In genomic region chr4:46521457-46521856, GRCm38 (mm10) we compare ENCODE assay signal across 22 mouse cellular contexts. TPM values are rescaled to one million over a fixed set of nuclear protein-coding genes. Genes with fewer than 3 reads are reported as not detected.
A peak's percentile ranks its signal among the peaks of the same experiment; 100 is the strongest.
DNase-seq lines count a peak whose midpoint lies in the region; ATAC-seq lines count a peak whose summit lies in the region.
"Had no signal": no experiment of that assay in that cellular context is flagged by ENCODE, and none has a peak within 500 bp of the region (broad histone marks: within the 10 kb centered on the region; RNA-seq: fewer than 3 reads in every experiment).

No protein-coding gene starts in this region.

- peaks cover 11% of the 10 kb centered on the region for H3K9me3 ChIP-seq in heart, embryonic 12.5 days (replicated peaks)
- H3K9me3 ChIP-seq in lung, embryonic 15.5 days, result no peaks in the 10 kb centered on the region
- H3K9me3 ChIP-seq: embryonic facial prominence, embryonic 12.5 days; embryonic facial prominence, embryonic 15.5 days; hindbrain, embryonic 12.5 days; hindbrain, embryonic 15.5 days had no signal

- H3K4me1 ChIP-seq in heart, embryonic 12.5 days (replicated peaks), result peaks cover 23% of the 10 kb centered on the region
- no peaks in the 10 kb centered on the region for H3K4me1 ChIP-seq in lung, embryonic 15.5 days
- H3K4me1 ChIP-seq: embryonic facial prominence, embryonic 15.5 days; hindbrain, embryonic 12.5 days; hindbrain, embryonic 15.5 days had no signal

- peaks cover 41% of the 10 kb centered on the region for H3K27me3 ChIP-seq in heart, embryonic 12.5 days (replicated peaks)
- no peaks in the 10 kb centered on the region for H3K27me3 ChIP-seq in lung, embryonic 15.5 days
- H3K27me3 ChIP-seq: embryonic facial prominence, embryonic 15.5 days; hindbrain, embryonic 15.5 days had no signal

- WGBS in heart, embryonic 12.5 days, result 45% methylated on average over 10 of the region's 10 CpGs
- WGBS in lung, embryonic 15.5 days, result 50% methylated on average over 10 of the region's 10 CpGs

- no peak overlapping the region for H3K4me3 ChIP-seq in heart, embryonic 12.5 days
- H3K4me3 ChIP-seq in lung, embryonic 15.5 days, result no peak overlapping the region
- H3K4me3 ChIP-seq: embryonic facial prominence, embryonic 12.5 days; embryonic facial prominence, embryonic 15.5 days; heart, embryonic 10.5 days; hindbrain, embryonic 12.5 days; hindbrain, embryonic 15.5 days had no signal

- H3K9ac ChIP-seq in heart, embryonic 12.5 days, result no peak overlapping the region
- no peak overlapping the region for H3K9ac ChIP-seq in lung, embryonic 15.5 days
- H3K9ac ChIP-seq: embryonic facial prominence, embryonic 12.5 days; embryonic facial prominence, embryonic 15.5 days; hindbrain, embryonic 12.5 days; hindbrain, embryonic 15.5 days had no signal

- no peak overlapping the region for H3K27ac ChIP-seq in heart, embryonic 12.5 days (ENCODE audit: poor library complexity, severe bottlenecking)
- H3K27ac ChIP-seq in lung, embryonic 15.5 days, result peak overlapping the region; percentile 35; the same call in 1 of the 2 replicates
- H3K27ac ChIP-seq: embryonic facial prominence, embryonic 12.5 days; embryonic facial prominence, embryonic 15.5 days; heart, embryonic 10.5 days; hindbrain, embryonic 12.5 days; hindbrain, embryonic 15.5 days had no signal

- H3K36me3 ChIP-seq in heart, embryonic 12.5 days, result no peaks in the 10 kb centered on the region
- H3K36me3 ChIP-seq in lung, embryonic 15.5 days, result no peaks in the 10 kb centered on the region
- H3K36me3 ChIP-seq: embryonic facial prominence, embryonic 12.5 days; embryonic facial prominence, embryonic 15.5 days; heart, embryonic 10.5 days; hindbrain, embryonic 12.5 days; hindbrain, embryonic 15.5 days had no signal

- peak overlapping the region; percentile 30; the same call in 1 of the 2 replicates for H3K4me2 ChIP-seq in heart, embryonic 12.5 days
- H3K4me2 ChIP-seq in lung, embryonic 15.5 days, result no peak overlapping the region
- H3K4me2 ChIP-seq: embryonic facial prominence, embryonic 12.5 days; embryonic facial prominence, embryonic 15.5 days; hindbrain, embryonic 12.5 days; hindbrain, embryonic 15.5 days had no signal

- no peak for ATAC-seq in heart, embryonic 12.5 days (ENCODE audit: insufficient number of reproducible peaks, low FRiP score)
- peak; percentile 52; the same call in 1 of the 2 replicates for ATAC-seq in lung, embryonic 15.5 days (ENCODE audit: borderline replicate concordance, extremely low read depth, low FRiP score, low TSS enrichment)
- ATAC-seq: CD4-positive, CD25-positive, alpha-beta regulatory T cell, adult 4 months; forebrain, embryonic 14.5 days had no signal

- DNase-seq in heart, adult 8-10 months (ENCODE audit: low spot score), result no peak
- DNase-seq in lung, postnatal 10 days, result no peak
- DNase-seq in lung, postnatal 25 days (ENCODE audit: low spot score), result peak; percentile 44
- peak; percentile 61 for DNase-seq in lung, postnatal 36 days
- DNase-seq: adrenal gland, adult 2 months; adrenal gland, postnatal 14 days; cerebellum, adult 11 months; cerebellum, adult 2 months; cerebellum, adult 9-11 months; cerebellum, postnatal 25 days; gastrocnemius, postnatal 14 days; heart, adult 18-20 months; heart, postnatal 10 days had no signal

RNA-seq across cellular contexts. Expression of gene Trim14, which starts 14.5 kb away (rescaled TPM):
- 0.78 and 1.5 TPM in 2 replicates for polyA plus RNA-seq in heart, embryonic 12.5 days (2016; fragmentation: Nextera tagmentation; extraction: Ambion mirVana)
- 1 to 10 TPM; 1.6 to 2.5 (median 2.1) TPM for total RNA-seq in heart, adult 8-10 months (2022)
- polyA plus RNA-seq in lung, embryonic 15.5 days (2015; fragmentation: Nextera tagmentation; extraction: Ambion mirVana), result 2.2 and 2.7 TPM in 2 replicates

RNA-seq across cellular contexts. Expression of gene Nans, which starts 32.4 kb away (rescaled TPM):
- polyA plus RNA-seq in heart, embryonic 12.5 days (2016; fragmentation: Nextera tagmentation; extraction: Ambion mirVana), result 62.2 and 68.3 TPM in 2 replicates
- 10 to 100 TPM; 12.1 to 16.8 (median 15.6) TPM for total RNA-seq in heart, adult 8-10 months (2022)
- polyA plus RNA-seq in lung, embryonic 15.5 days (2015; fragmentation: Nextera tagmentation; extraction: Ambion mirVana), result 84.7 and 90.6 TPM in 2 replicates

Comparison
In these comparisons a context has a peak if more than half of its experiments do, and no peak if none do; other contexts are left out.
1. DNase-seq: peak in lung, postnatal 25 days (single experiment) and lung, postnatal 36 days (single experiment); none in heart, adult 8-10 months (single experiment) and lung, postnatal 10 days (single experiment).